Comparison of ENCODE assay signal across 8 mouse cellular contexts in genomic region chr10:14391025-14391639, GRCm38 (mm10).
DNase-seq lines count a peak whose midpoint lies in the region; ATAC-seq lines count a peak whose summit lies in the region.
"Had no signal": no experiment of that assay in that cellular context is flagged by ENCODE, and none has a peak within 500 bp of the region (broad histone marks: within the 10 kb centered on the region; RNA-seq: fewer than 3 reads in every experiment).

No protein-coding gene starts in this region.

- H3K4me1 ChIP-seq in hindbrain, embryonic 15.5 days (replicated peaks): 0 out of 2 replicates have a peak, but pooled peaks cover 3% of the 10 kb centered on the region

- H3K27me3 ChIP-seq in hindbrain, embryonic 15.5 days: no peaks in the 10 kb centered on the region

- no peak overlapping the region for H3K9ac ChIP-seq in hindbrain, embryonic 15.5 days

- peak overlapping the region; percentile 30 for H3K4me2 ChIP-seq in hindbrain, embryonic 15.5 days

- H3K9me3 ChIP-seq in hindbrain, embryonic 15.5 days: no peaks in the 10 kb centered on the region

- WGBS in hindbrain, embryonic 15.5 days: 15% methylated on average over 11 of the region's 11 CpGs

- H3K36me3 ChIP-seq in hindbrain, embryonic 15.5 days: no peaks in the 10 kb centered on the region

- peak; percentile 95 for ATAC-seq in hindbrain, embryonic 15.5 days (ENCODE audit: low FRiP score, low read depth)

- DNase-seq in NIH3T3 (ENCODE audit: low read depth): peak; percentile 90
- peak; percentile 62 to 66 for DNase-seq in cerebellum, adult 18-20 months
- peak; percentile 79 for DNase-seq in forelimb bud, embryonic 11.5 days (ENCODE audit: low read depth, low spot score)
- DNase-seq in layer of hippocampus, postnatal 14 days (ENCODE audit: low spot score in 2 of 2): peak; percentile 83 to 92
- DNase-seq in mesoderm, embryonic 11.5 days (ENCODE audit: low read depth, low spot score): peak; percentile 79
- DNase-seq in right cerebral cortex, postnatal 4 days: peak; percentile 77

- H3K27ac ChIP-seq in hindbrain, embryonic 15.5 days (replicated peaks): no peak overlapping the region

- no peak overlapping the region for H3K4me3 ChIP-seq in hindbrain, embryonic 15.5 days
- H3K4me3 ChIP-seq: myocyte had no signal
